Mouse (Mus musculus): ENCODE results near the gene Klf7.
A peak's percentile ranks its signal among the peaks of the same experiment; 100 is the strongest.

Klf7 gene

DNA sequence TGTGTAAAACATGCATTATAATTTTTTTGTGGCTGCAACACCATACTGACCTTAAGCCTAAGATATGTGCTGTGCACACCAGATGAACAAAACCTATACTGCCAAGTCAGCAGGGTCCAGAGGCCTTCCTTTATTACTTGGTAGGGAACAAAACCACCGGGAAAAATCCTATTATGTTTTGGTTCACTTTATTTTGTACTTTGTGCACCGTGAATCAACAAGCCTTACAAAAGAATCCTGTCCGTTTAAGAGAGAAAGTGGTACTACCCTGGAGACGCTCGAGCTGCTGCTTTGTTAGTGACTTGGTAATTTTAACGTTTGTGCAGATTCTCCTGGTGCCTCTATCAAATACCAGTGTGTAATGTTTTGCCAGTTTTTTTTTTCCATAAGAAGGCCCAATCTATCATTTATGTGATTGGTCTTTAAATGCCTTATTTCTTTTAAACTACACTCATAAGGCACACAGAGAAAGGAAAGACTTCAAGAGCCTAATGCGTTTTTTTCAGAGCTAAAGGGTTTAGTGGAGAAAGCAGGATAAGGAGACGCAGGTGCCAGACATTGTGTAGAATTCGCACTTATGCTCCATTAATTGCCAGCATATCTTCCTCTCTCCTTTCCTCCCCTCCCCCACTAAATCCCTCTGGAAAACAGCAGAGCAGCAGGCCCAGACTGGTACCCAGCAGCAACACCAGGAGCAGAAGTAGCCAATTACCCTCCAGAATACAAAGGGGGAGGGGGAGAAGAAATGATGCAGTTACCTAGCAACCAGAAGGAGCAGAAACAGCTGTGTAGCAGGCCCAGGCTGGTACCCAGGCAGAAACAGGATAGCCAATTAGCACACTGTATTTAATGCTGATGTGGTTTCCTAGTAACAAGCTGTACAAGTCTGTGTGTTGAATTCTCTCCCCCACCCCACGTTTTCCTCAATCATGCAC, 55.5 kb downstream of the Klf7 start:
- DNase-seq (ENCODE audit: low read depth, low spot score): peak; percentile 81

DNA sequence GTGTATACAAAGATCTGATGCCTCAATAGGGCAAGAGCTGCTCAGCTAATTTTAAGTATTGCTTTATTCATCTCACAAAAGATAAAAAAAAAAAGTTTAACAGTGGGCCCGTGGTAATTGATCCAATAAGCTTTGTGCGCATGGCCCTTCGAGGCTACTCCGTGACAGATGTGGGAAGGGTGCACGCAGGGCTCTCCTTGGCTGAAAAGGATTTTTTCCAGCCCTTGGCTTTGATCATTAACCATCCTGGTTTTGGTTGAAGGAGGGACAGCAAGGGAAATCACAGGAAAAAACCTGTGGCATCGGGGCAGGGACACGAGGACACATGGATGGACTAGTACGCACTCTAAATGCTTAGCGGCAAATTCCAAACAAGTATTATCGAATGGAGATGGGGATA, 60.6 kb downstream of the Klf7 start:
- no peak for DNase-seq (ENCODE audit: low read depth, low spot score)

DNA sequence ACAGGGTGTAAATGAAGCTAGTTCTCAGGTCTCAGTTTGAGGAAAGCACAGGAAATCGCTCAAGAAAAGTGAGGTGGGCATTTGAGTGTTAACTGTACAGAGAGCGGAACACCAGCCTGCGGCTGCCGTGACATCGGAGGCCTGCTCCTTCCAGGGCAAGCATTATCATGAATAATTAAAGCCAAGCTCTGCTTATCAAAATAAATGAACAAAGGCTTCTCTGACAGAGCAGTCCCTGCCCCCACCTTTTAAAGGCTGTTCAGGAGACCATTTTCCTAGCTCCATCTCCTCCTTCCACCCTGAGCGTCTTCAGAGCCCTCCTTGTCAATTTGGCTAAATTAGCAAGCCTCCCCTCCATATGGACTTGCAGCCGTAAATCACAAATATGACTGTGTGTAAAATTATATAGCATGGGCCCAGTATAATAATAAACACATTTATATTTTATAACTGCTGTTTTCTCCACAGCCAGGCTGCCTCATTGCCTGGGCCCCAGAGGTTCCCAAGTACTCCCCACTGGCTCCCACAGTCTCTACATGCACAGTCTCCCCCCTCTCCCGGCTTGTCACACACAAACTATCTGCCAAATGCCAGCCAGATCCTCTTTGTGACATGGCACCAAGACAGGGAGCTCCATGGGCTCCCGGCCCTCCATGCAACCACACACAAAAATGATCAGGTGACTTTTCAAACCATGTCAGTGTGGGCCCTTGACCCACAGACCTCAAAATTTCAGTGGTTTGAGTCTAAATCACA, 61.2 kb downstream of the Klf7 start:
- no peak for DNase-seq (ENCODE audit: low read depth, low spot score)

DNA sequence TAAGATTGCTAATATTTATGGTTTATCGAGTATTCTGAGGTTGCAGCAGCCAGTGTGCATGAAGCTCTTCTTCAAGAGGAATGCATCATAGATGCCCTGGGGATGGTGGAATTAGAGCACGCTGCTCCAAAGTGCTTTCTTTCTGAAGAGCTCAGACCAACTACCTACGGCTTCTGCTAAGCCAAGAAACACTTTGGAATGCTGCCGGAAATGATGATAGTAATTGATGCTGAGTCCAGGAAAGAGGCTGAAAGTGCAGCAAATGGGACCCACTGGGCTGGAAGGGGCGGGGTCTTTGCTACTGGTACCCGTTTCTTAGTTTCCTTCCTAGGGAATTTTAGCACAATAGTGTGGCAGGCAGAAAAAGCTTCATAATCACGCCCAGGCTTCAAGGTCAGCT, 62.0 kb downstream of the Klf7 start:
- no peak for DNase-seq (ENCODE audit: low read depth, low spot score)

DNA sequence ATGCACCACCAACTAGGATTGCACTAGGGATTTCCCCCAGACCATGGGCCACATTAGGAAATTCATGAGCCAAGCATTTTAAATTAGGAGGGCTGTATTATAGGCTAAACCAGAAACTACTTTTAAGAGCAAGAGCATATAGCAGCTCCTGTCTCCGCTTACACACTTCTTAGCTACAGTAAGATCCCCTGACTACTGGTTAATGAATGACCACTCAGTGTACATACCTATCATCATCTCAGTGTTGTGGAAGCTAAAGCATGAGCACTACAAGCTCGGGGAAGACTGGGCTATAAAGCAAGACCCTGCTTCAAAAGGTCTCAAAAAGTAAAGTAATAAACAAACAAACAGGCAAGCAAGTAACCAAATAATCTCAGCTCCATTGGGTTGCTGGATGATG, 65.5 kb downstream of the Klf7 start:
- DNase-seq (ENCODE audit: low read depth, low spot score): no peak

DNA sequence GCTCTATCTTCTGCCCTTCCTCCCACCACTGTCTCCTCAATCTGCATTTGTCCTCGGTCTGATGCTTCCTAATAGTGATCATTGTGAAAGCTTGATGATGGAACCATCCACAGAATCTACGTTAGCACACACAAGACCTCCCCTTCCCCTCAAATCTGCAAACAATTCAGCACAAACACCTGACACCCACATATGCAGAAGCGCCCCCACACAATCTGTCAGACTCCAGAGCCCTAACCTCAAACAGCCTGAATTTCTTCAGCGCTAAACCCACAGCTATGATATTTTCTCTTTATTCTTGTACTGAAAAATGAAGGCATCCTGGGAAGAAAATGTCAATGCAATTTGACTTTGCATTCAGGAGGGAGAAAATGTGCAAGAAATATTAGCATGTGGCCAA, 66.1 kb downstream of the Klf7 start:
- DNase-seq (ENCODE audit: low read depth, low spot score): no peak

DNA sequence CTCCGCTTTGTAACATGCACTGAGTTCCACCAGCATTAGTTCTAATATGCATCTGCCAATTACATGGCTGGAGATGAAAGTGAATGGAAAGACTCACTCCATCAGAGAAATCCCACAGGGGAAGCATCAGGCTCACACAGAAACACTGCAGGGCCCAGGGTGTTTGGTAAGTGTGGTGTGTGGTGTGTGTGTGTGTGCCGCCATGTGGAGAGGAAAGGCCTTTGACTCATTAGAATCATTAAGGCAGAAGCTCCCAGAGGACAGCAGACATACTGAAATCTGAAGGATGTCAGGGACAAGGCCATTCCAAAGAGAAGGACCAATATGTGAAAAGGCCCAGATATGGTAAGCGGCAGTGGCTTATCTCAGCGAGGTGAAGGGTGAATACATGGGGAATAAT, 66.9 kb downstream of the Klf7 start:
- no peak for DNase-seq (ENCODE audit: low read depth, low spot score)

DNA sequence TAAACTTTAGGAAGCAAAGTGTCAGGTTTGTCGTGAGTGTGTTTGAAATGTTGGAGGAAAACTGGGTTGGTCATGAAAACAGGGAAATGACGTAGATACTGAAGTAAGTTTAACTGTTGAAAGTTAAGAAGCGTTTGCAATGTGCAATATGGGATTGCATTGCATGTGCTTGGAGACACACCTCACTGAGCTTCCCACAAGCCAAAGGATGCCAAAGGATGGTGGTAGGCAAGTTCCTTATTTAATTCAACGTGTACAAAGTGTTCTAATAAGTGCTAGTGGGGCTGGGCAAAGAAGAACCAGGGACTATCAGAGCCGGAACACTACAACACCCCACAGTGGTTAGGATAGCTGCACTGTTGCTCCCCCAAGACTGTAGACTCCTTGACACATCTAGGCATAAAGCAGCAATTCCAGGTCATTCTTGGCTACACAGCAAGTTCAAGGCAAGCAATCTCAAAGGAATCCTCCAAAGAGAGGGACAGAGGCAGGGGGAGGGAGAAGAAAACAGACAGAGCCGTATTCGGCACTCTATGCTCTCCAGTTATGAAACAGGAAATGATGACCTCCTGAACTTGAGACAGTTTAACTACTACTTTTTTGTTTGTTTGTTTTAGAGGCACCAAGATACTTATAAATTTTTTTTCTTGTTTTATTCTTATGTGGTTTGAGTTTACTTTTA, 69.9 kb downstream of the Klf7 start:
- no peak for DNase-seq (ENCODE audit: low read depth, low spot score)

DNA sequence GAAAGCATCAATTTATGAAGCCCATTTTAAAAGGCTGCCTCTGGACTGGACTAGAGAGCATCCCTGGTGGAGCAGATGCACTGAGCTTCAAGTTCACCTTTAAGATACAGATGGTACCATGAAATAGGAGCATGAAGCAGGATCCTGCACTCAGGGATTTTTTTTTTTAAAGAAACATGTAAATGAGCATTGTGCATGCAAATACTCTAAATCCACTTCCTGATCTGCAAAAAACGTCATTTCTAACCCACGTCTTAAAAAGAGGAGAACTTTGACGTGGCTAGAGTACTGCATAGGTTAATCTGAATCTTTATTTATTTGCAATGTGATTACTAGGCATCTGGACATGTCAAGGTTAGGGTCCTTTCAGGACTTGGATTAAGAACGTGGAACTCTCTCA, 73.5 kb downstream of the Klf7 start:
- no peak for DNase-seq (ENCODE audit: low read depth, low spot score)

DNA sequence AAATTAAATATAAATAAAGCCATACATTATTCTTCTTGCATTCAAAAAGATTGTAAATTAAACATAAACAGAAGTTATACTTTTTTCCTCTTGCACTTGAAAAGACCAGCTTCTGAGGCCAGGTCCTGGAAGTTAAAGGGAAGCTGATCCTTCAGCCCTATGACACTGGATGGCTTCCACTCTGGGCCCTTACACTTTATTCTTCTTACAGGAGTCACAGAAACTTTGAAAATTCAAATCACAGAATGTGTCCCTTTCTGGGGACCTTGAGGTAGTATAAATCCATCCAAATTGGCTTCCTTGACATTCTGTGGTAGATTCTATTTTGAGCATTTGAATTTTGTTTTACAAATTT, 75.3 kb downstream of the Klf7 start:
- no peak for DNase-seq (ENCODE audit: low read depth, low spot score)

DNA sequence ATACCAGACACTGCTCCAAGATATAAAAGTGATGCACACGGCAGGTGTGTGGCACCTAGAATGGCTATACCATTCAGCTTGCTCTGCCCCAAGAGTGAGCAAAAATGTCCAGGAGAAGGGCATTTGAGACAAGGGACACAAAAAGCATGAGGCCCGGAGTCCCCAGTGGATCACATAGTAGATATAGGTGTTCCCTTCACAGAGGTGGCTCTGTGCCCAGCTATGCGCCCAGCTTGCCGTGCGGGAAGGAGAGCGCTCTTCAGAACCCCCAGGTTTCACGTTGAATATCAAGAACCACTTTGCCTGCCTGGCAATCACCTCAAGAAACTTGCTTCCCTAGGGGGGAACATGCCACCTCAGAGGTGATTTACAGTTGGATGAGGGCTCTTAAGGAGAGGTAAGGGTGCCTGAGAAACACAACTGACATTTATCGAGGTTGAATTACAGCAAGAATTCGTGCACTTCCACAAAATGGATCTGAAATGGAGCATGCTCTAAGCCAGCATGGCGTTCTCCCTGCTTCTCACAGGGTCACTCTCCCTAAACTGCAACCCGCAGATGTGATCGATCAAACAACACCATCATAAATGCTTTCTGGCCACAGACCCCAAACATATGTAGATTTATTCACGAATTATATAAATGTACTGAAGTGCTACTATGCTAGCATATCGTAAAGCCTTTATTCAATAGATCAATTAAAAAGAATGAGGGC, 75.8 kb downstream of the Klf7 start:
- DNase-seq (ENCODE audit: low read depth, low spot score): no peak

DNA sequence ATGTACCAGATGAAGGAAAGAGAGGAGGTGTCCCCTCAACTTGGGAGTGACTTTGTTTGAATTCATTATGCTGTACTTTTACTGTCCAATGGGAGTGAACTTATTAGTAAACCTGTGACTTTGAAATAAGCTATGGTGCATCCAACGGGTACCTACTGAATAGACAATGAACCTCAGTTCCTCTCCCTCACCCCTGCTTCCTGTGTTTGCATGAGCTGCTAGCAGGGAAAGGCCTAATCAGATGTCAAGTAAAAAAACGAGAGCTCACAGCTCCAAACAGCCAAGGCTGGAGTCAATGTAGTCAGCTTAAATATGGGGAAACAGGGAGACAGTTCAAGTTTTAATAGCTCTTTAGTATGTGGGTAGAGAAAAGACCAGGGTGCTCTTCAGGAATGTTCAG, 77.5 kb downstream of the Klf7 start:
- no peak for DNase-seq (ENCODE audit: low read depth, low spot score)

DNA sequence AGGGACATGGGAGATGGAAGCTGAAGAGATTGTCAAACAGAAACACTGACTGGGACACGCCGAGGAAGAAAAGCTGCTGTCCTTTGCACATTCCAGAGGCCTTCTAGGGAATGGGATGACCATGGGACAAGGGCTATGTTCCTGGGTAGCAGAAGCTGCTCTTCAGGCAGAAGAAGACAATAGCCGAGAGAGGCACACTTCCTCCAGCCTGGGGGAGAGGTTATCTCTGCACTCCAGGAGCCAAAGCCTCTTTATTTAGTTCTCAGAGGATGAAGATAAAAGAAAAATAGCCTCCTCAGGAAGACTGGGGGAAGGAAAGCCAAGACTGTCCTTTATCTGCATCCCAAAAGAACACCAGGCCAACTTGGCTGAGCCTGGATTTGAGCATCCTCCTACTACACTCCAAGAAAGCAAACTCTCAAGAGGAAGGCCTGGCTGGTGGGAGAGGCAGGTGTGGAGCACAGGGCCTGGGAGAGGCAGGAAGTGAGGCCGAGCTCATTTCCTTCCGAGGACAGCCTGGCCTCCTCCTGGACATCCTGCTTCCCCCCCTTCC, 81.2 kb downstream of the Klf7 start:
- DNase-seq (ENCODE audit: low read depth, low spot score): no peak

DNA sequence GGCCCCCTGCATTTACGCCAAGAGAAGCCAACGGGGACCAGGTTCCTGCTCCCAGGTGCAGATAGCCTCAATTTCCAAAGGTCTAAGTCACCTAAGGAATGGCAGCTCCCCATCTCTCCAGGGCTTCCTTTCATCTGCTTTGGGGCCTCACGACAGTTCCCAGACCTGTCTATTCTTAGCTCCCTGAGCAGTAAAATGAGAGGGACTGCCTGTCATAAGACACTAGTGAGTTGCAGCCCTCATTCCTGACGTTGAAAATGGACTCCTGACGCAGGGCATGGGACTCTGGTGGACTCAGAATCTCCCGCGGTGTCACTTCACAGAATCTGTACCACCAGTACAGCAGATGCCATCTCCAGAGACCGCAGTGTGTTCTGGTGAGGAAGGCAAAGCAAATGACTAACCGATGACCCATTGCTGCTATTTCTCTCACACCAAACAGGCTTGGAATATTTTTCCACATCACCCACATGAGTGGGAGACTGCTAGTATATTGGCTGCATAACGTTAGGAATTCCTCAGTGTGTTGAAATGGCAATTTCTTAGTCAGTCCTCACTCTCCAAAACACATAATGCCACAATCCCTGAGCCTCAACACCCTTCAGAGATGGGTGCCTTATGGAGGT, 81.9 kb downstream of the Klf7 start:
- no peak for DNase-seq (ENCODE audit: low read depth, low spot score)

DNA sequence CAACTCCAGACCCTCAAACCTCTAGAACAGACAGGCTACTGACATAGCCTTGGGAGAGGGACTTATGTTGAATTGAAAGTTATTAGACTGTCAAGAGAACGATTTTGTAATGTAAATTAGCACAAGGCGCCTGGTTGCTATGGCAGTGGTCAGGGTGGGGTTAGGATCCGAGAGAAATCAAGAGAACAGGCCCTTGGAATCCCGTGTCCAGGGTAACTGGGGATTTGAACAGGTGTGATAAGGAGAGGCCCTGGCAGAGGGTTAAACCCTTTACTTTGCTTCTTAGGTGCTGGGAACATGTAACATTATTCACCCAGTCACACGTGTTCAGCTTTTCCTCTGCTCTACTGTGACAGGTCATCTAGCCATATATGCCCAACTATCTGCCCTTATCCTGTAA, 83.7 kb downstream of the Klf7 start:
- DNase-seq (ENCODE audit: low read depth, low spot score): no peak

DNA sequence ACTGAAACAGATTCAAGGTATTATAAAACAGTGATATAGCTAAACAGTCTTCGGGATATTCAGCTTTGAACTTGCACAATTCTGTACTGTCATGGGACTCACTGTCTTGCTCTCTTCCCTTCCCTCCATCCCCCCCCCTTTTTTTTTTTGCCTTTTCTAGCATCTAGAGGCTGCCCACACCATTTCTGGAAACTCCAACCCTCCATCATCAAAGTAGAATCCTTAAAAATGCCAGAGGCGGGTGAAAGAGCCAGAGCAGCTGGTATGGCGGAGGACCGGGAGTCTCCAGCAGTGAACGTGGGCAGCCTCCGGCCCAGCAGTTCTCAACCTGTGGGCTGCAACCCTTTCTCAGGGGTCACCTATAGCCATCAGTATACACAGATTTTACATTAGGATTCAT, 84.3 kb downstream of the Klf7 start:
- no peak for DNase-seq (ENCODE audit: low read depth, low spot score)

DNA sequence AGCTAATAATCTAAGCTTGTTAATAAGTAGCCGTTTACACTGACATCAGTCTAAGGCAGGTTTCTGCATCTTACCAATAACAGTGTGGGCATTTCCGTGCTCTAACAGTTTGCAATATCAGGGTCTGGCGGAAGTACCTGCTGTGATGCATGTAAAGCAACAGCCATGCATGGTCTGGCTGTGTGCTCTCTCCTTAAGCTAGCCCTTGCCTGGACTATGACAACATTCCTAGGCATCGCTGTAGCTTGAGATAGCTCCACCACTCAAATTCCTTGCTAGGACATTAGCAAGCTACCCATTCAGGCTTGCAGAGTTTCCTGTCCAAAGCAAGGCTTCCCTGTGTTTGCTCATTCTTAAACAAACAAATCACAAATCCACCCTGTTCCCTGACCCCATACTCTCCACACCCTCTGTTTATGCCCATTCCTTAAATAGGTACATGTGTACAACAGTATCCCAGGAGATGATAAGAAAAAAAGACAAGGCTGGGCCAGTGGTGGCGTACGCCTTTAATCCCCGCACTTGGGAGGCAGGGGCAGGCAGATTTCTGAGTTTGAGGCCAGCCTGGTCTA, 85.1 kb downstream of the Klf7 start:
- DNase-seq (ENCODE audit: low read depth, low spot score): no peak

DNA sequence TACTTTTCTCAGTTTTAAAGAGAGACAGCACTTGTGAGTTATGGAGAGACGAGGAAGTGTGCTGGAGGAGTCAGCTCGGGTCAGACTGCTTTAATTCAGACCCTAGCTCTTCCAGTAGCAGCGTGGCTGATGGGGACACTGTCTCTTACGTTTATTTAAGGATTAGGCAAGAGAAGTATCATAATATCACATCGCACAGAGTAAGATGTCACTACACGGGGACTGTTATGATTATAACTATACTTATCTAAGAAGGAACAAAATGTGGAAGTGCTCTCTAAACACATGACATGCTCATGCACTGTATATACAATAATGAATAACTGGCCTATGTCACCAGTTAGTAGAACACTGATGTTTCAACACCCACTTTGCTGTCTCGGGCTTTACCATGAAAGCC, 86.3 kb downstream of the Klf7 start:
- DNase-seq (ENCODE audit: low read depth, low spot score): no peak

DNA sequence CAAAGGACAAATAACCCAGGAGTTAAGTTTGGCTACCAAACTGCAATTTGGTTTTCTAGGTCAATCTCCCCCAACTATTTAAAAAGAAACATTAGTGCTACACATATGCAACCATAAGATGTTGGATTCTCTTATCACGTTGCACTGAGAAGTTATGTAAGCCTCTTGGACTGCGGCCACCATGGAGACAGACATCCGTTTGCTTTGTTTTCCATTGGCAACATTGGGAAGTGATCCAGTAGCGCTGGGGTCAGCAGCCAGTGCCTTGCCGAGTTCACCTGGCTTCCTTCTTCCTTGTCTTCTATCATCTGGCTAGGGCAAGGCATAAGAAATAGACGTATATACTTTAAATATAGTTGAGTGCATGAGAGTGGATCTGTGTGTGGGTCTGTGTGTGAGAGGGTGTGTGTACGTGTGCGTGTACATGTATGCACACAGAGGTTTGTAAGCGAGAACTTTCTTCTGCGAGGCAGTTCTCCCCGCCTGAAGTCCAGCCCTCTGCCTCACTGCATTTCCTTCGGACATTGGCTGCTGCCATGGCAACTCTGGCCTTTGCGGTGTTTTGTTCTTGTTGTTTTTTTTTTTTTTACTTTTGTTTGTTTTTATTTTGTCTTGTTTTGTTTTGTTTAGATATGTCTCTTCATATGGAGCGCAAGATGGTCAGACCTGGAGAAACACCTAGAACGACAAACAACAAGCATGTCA, 86.8 kb downstream of the Klf7 start:
- no peak for DNase-seq (ENCODE audit: low read depth, low spot score)
